Mouse (Mus musculus): ENCODE data around the gene Eid2b. TPM values are rescaled to one million over a fixed set of nuclear protein-coding genes. Genes with fewer than 3 reads are reported as not detected.

Eid2b gene
- polyA plus RNA-seq, 1 experiment from 2014 or later = 13.6 TPM

GRCm38 (mm10) chr7:28301616-28302433 lies 24.3 kb downstream of the Eid2b start, which contains the start of gene Dll3:
TSS of gene Dll3 (minus strand) at chr7:28302238.
- Histone ChIP-seq H3K9me3 (replicated peaks) (no peaks in the 10 kb centered on the region), H3K27me3 (peaks cover 70% of the 10 kb centered on the region), H3K27ac (replicated peaks) (no peak within 1 kb of the TSS), H3K4me1 (peaks cover 20% of the 10 kb centered on the region), H3K4me2 (replicated peaks) (peak within 1 kb of the TSS; percentile 44), H3K36me3 (peaks cover 22% of the 10 kb centered on the region), H3K9ac (no peak within 1 kb of the TSS), H3K4me3 (replicated peaks) (peak within 1 kb of the TSS; percentile 27)
- 1% methylated on average over 30 of the region's 30 CpGs for WGBS
- no peak for ATAC-seq (ENCODE audit: insufficient number of reproducible peaks, low FRiP score, low TSS enrichment, low read depth)

DNA sequence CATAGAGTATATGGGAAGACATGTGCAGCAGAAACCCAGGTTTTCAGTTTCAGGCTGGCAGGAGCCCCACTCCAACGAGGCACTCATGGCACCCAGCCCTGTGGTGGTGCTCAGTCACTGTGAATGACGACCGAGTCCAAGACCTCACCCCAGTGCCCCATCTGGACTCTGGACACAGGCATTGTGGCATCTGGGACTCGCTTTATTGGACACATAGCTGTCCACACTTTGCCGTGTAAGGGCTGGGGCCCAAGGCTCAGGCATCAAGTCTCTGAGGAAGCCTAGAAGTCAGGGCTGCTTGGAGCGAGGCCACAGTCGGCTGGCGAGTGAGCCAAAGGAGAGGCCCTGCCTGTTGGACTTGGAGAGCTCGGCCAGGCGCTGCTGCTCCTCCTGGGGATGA lies 28.1 kb downstream of the Eid2b start:
- no peak for ATAC-seq (ENCODE audit: insufficient number of reproducible peaks, low FRiP score, low TSS enrichment, low read depth)
- Histone ChIP-seq H3K4me1 (peaks cover 20% of the 10 kb centered on the region), H3K4me3 (replicated peaks) (no peak overlapping the region), H3K27me3 (peaks cover 31% of the 10 kb centered on the region), H3K9me3 (replicated peaks) (no peaks in the 10 kb centered on the region), H3K36me3 (peaks cover 58% of the 10 kb centered on the region), H3K27ac (replicated peaks) (no peak overlapping the region), H3K4me2 (replicated peaks) (no peak overlapping the region), H3K9ac (no peak overlapping the region)
- WGBS = 88% methylated on average over 10 of the region's 10 CpGs

GRCm38 (mm10) chr7:28306216-28306615 lies 28.7 kb downstream of the Eid2b start:
- Histone ChIP-seq H3K27ac (replicated peaks) (no peak overlapping the region), H3K9ac (no peak overlapping the region), H3K4me3 (replicated peaks) (no peak overlapping the region), H3K27me3 (peaks cover 27% of the 10 kb centered on the region), H3K4me2 (replicated peaks) (no peak overlapping the region), H3K4me1 (peaks cover 24% of the 10 kb centered on the region), H3K36me3 (peaks cover 58% of the 10 kb centered on the region), H3K9me3 (replicated peaks) (no peaks in the 10 kb centered on the region)
- WGBS = 90% methylated on average over 8 of the region's 8 CpGs
- no peak for ATAC-seq (ENCODE audit: insufficient number of reproducible peaks, low FRiP score, low TSS enrichment, low read depth)

DNA sequence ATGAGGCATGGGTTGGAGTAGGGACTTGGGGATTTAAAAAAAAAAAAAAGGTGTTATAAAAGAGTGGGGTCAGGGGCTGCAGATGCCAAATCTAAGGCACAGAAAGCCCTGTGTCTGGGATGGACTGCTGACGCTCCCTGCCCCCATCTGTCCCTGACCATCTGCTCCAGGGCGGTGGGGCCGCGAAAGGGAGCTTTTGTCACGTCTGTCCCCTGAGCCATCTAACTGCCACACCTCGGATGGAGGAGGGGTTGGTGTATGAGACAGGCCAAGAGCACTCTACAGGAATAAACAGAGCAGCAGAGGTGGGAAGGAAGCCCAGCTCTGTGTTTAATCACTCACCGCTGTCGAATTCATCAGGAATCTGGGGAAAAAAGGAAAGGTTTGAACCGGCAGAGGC lies 32.2 kb downstream of the Eid2b start:
- Histone ChIP-seq H3K4me1 (peaks cover 19% of the 10 kb centered on the region), H3K9ac (no peak overlapping the region), H3K27ac (replicated peaks) (no peak overlapping the region), H3K4me2 (replicated peaks) (no peak overlapping the region), H3K9me3 (replicated peaks) (no peaks in the 10 kb centered on the region), H3K4me3 (replicated peaks) (no peak overlapping the region), H3K27me3 (no peaks in the 10 kb centered on the region), H3K36me3 (peaks cover 65% of the 10 kb centered on the region)
- WGBS = 60% methylated on average over 9 of the region's 9 CpGs
- ATAC-seq (ENCODE audit: insufficient number of reproducible peaks, low FRiP score, low TSS enrichment, low read depth) = no peak

- ATAC-seq (ENCODE audit: insufficient number of reproducible peaks, low FRiP score, low TSS enrichment, low read depth) = peak; percentile 45
- peak overlapping the region; percentile 74 for H3K4me2 ChIP-seq (replicated peaks)
- H3K9ac ChIP-seq = peak overlapping the region; percentile 90
- H3K9me3 ChIP-seq (replicated peaks) = no peaks in the 10 kb centered on the region
- H3K36me3 ChIP-seq = peaks cover 65% of the 10 kb centered on the region
- WGBS = 4% methylated on average over 35 of the region's 35 CpGs
- H3K27me3 ChIP-seq = no peaks in the 10 kb centered on the region
- H3K4me1 ChIP-seq = peaks cover 19% of the 10 kb centered on the region
- H3K27ac ChIP-seq (replicated peaks) = peak overlapping the region; percentile 70; the same call in 1 of the 2 replicates
- peak overlapping the region; percentile 99 for H3K4me3 ChIP-seq (replicated peaks)
These were observed 33.8 kb downstream of the Eid2b start for GRCm38 (mm10) chr7:28311151-28311925.

DNA sequence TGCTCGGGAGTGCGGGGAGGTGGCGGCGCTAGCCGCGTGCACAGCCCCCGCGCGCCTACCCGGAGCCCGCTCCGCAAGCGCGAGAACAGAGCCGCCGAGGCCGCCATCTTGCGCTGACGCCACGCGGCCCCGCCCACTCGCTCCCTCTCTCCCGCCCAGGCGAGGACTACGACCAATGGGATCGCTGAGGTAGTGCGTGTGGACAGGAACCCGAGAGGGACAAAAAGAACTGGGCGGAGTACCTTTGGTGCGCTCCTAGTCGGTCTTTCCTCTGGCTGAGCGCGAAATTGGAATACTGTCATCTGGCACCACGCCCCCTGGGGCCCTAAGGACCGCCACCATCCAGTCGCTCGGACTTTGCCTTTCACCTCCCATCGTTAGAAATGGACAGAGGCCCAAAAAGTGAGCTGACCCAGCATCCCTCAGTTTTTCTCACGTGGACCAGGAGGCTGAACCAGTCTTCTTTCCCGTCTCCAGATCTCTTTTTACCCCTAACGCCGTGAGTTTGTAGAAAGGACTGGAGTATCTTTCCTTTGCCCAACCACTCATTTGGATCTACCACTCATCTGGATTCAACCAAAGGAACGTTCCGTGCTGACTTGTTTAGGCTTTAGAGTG lies 34.5 kb downstream of the Eid2b start, which contains the start of gene Timm50:
Gene Timm50 (minus strand): TSS at position 147 of the 618 bp plus-strand sequence.
- Histone ChIP-seq H3K36me3 (peaks cover 65% of the 10 kb centered on the region), H3K4me3 (replicated peaks) (peak within 1 kb of the TSS; percentile 99), H3K9me3 (replicated peaks) (no peaks in the 10 kb centered on the region), H3K9ac (peak within 1 kb of the TSS; percentile 90), H3K27me3 (no peaks in the 10 kb centered on the region), H3K4me1 (peaks cover 19% of the 10 kb centered on the region), H3K4me2 (replicated peaks) (peak within 1 kb of the TSS; percentile 74), H3K27ac (replicated peaks) (peak within 1 kb of the TSS; percentile 70; the same call in 1 of the 2 replicates)
- peak; percentile 94 for ATAC-seq (ENCODE audit: insufficient number of reproducible peaks, low FRiP score, low TSS enrichment, low read depth)
- under 1% methylated on average over 45 of the region's 45 CpGs for WGBS

GRCm38 (mm10) chr7:28318036-28318435 lies 40.5 kb downstream of the Eid2b start:
- H3K4me1 ChIP-seq = no peaks in the 10 kb centered on the region
- H3K4me3 ChIP-seq (replicated peaks) = no peak overlapping the region
- 84% methylated on average over 3 of the region's 3 CpGs for WGBS
- no peaks in the 10 kb centered on the region for H3K9me3 ChIP-seq (replicated peaks)
- H3K9ac ChIP-seq = no peak overlapping the region
- H3K27me3 ChIP-seq = no peaks in the 10 kb centered on the region
- ATAC-seq (ENCODE audit: insufficient number of reproducible peaks, low FRiP score, low TSS enrichment, low read depth) = no peak
- no peak overlapping the region for H3K4me2 ChIP-seq (replicated peaks)
- H3K36me3 ChIP-seq = peaks cover 92% of the 10 kb centered on the region
- H3K27ac ChIP-seq (replicated peaks) = no peak overlapping the region

- Histone ChIP-seq H3K4me2 (replicated peaks) (no peak overlapping the region), H3K36me3 (peaks cover 98% of the 10 kb centered on the region), H3K4me1 (no peaks in the 10 kb centered on the region), H3K9me3 (replicated peaks) (no peaks in the 10 kb centered on the region), H3K27ac (replicated peaks) (no peak overlapping the region), H3K9ac (no peak overlapping the region), H3K4me3 (replicated peaks) (no peak overlapping the region), H3K27me3 (no peaks in the 10 kb centered on the region)
- WGBS = 91% methylated on average over 17 of the region's 17 CpGs
- no peak for ATAC-seq (ENCODE audit: insufficient number of reproducible peaks, low FRiP score, low TSS enrichment, low read depth)
These were observed 41.2 kb downstream of the Eid2b start for GRCm38 (mm10) chr7:28318714-28319113.

- no peak overlapping the region for H3K4me2 ChIP-seq (replicated peaks)
- no peaks in the 10 kb centered on the region for H3K4me1 ChIP-seq
- H3K9me3 ChIP-seq (replicated peaks) = no peaks in the 10 kb centered on the region
- no peak for ATAC-seq (ENCODE audit: insufficient number of reproducible peaks, low FRiP score, low TSS enrichment, low read depth)
- no peak overlapping the region for H3K4me3 ChIP-seq (replicated peaks)
- peaks cover 100% of the 10 kb centered on the region for H3K36me3 ChIP-seq
- no peak overlapping the region for H3K9ac ChIP-seq
- WGBS = 89% methylated on average over 15 of the region's 15 CpGs
- no peak overlapping the region for H3K27ac ChIP-seq (replicated peaks)
- no peaks in the 10 kb centered on the region for H3K27me3 ChIP-seq
These were observed 44.6 kb downstream of the Eid2b start for GRCm38 (mm10) chr7:28321974-28322720.

GRCm38 (mm10) chr7:28325293-28325692 lies 47.8 kb downstream of the Eid2b start:
- Histone ChIP-seq H3K36me3 (peaks cover 99% of the 10 kb centered on the region), H3K9ac (no peak overlapping the region), H3K9me3 (replicated peaks) (no peaks in the 10 kb centered on the region), H3K4me3 (replicated peaks) (no peak overlapping the region), H3K27ac (replicated peaks) (no peak overlapping the region), H3K4me1 (no peaks in the 10 kb centered on the region), H3K27me3 (no peaks in the 10 kb centered on the region), H3K4me2 (replicated peaks) (no peak overlapping the region)
- no peak for ATAC-seq (ENCODE audit: insufficient number of reproducible peaks, low FRiP score, low TSS enrichment, low read depth)
- WGBS = 98% methylated on average over 8 of the region's 8 CpGs

Measured in embryonic facial prominence, embryonic 15.5 days (tissue).